In genomic region chrX:73914827-73915703, GRCm38 (mm10) we compare ENCODE assay signal across 8 mouse cellular contexts. TPM values are rescaled to one million over a fixed set of nuclear protein-coding genes. Genes with fewer than 3 reads are reported as not detected.
DNase-seq lines count a peak whose midpoint lies in the region; ATAC-seq and TF ChIP-seq lines count a peak whose summit lies in the region.

No protein-coding gene starts in this region.

- TF ChIP-seq RAD21 in CH12.LX (IDR thresholded peaks at IDR 0.05; ENCODE audit: low read depth, low read length): no peak

- H3K27ac ChIP-seq in CH12.LX (ENCODE audit: insufficient read depth, low read depth): peak overlapping the region; percentile 81
- H3K27ac ChIP-seq in forebrain, embryonic 10.5 days: peak overlapping the region; percentile 76
- H3K27ac ChIP-seq in heart, embryonic 15.5 days: peak overlapping the region; percentile 82
- H3K27ac ChIP-seq in liver, embryonic 14.5 days: peak overlapping the region; percentile 72
- peak overlapping the region; percentile 39; the same call in 1 of the 2 replicates for H3K27ac ChIP-seq in neural tube, embryonic 11.5 days (ENCODE audit: low read depth, low read length)
- H3K27ac ChIP-seq in testis, adult 2 months (ENCODE audit: control insufficient read depth, insufficient read depth, low read depth, low read length): peak overlapping the region; percentile 62

- dilution Hi-C loops in CH12.LX (cut with MboI; ENCODE audit: extremely low pct_ligation_motif_present, extremely low pct_unique_long_range_greater_than_20kb, low sequenced_read_pairs): no loop called here

- peak; percentile 97 for DNase-seq in CH12.LX (ENCODE audit: extremely low read depth)
- peak; percentile 83 for DNase-seq in c-Kit-positive CD71-negative TER-119-negative erythroid progenitor cells, embryonic 14.5 days (ENCODE audit: low read depth)
- DNase-seq in forebrain, embryonic 10.5 days (ENCODE audit: extremely low spot score, low spot score): peak; percentile 87
- peak; percentile 95 to 97 for DNase-seq in kidney, postnatal 25 days
- peak; percentile 92 to 93 (median 93) for DNase-seq in liver, embryonic 14.5 days (ENCODE audit: low read depth in 3 of 3, low spot score in 3 of 3)
- peak; percentile 84 for DNase-seq in neural tube, embryonic 11.5 days (ENCODE audit: low spot score)

- H3K4me2 ChIP-seq in CH12.LX (ENCODE audit: insufficient read depth, low read depth, poor library complexity, severe bottlenecking): peak overlapping the region; percentile 56; the same call in 1 of the 2 replicates
- H3K4me2 ChIP-seq in heart, embryonic 15.5 days: peak overlapping the region; percentile 54
- peak overlapping the region; percentile 76 for H3K4me2 ChIP-seq in liver, embryonic 14.5 days (ENCODE audit: low read depth)
- peak overlapping the region; percentile 26 for H3K4me2 ChIP-seq in neural tube, embryonic 11.5 days (ENCODE audit: low read depth)

- TF ChIP-seq CTCF in CH12.LX (conservative IDR thresholded peaks at IDR 0.05 in 1 of 2, IDR thresholded peaks at IDR 0.05 in 1 of 2; ENCODE audit: low read depth in 2 of 2, low read length in 2 of 2): no peak
- TF ChIP-seq CTCF in liver, embryonic 14.5 days (IDR thresholded peaks at IDR 0.05; ENCODE audit: low read depth): peak; percentile 79
- no peak for TF ChIP-seq CTCF in testis, adult 2 months (IDR thresholded peaks at IDR 0.05; ENCODE audit: control insufficient read depth, insufficient read depth, insufficient replicate concordance, low read depth, low read length)

- 0 out of 2 replicates have a peak, but pooled peaks have one; percentile 15 for TF ChIP-seq EP300 in CH12.LX (IDR thresholded peaks at IDR 0.05; ENCODE audit: low read length)
- TF ChIP-seq EP300 in liver, embryonic 14.5 days (IDR thresholded peaks at IDR 0.05; ENCODE audit: low read depth): no peak

- H3K36me3 ChIP-seq in CH12.LX (replicated peaks in 1 of 2; ENCODE audit: control insufficient read depth in 1 of 2, insufficient read depth in 1 of 2, low read length in 1 of 2): peaks cover 30 to 33% of the 10 kb centered on the region in 2 experiments
- H3K36me3 ChIP-seq in forebrain, embryonic 10.5 days (replicated peaks): peaks cover 35% of the 10 kb centered on the region
- peaks cover 6% of the 10 kb centered on the region; the same call in 1 of the 2 replicates for H3K36me3 ChIP-seq in heart, embryonic 15.5 days
- no peaks in the 10 kb centered on the region; the same call in 1 of the 2 replicates for H3K36me3 ChIP-seq in liver, embryonic 14.5 days (replicated peaks; ENCODE audit: control insufficient read depth, insufficient read depth, low read depth)
- H3K36me3 ChIP-seq in neural tube, embryonic 11.5 days (ENCODE audit: control insufficient read depth, insufficient read depth, low read length): no peaks in the 10 kb centered on the region
- H3K36me3 ChIP-seq in testis, adult 2 months (ENCODE audit: control insufficient read depth, insufficient read depth, low read length): no peaks in the 10 kb centered on the region

- TF ChIP-seq POLR2A in CH12.LX (IDR thresholded peaks at IDR 0.05; ENCODE audit: low read depth, low read length): peak; percentile 65; the same call in 1 of the 2 replicates
- 0 out of 2 replicates have a peak, but pooled peaks have one; percentile 36 for TF ChIP-seq POLR2A in testis, adult 2 months (IDR thresholded peaks at IDR 0.05; ENCODE audit: control insufficient read depth, low read depth, low read length)

- in situ Hi-C loops in CH12.LX (cut with MboI; ENCODE audit: low pct_ligation_motif_present, low pct_unique_long_range_greater_than_20kb, low sequenced_read_pairs): no loop called here

- H3K27me3 ChIP-seq in CH12.LX (replicated peaks): no peaks in the 10 kb centered on the region
- H3K27me3 ChIP-seq in forebrain, embryonic 10.5 days (ENCODE audit: poor library complexity, severe bottlenecking): peaks cover 12% of the 10 kb centered on the region; the same call in 1 of the 2 replicates
- no peaks in the 10 kb centered on the region for H3K27me3 ChIP-seq in heart, embryonic 15.5 days
- H3K27me3 ChIP-seq in liver, embryonic 14.5 days (ENCODE audit: control insufficient read depth, insufficient read depth, low read length): no peaks in the 10 kb centered on the region
- H3K27me3 ChIP-seq in neural tube, embryonic 11.5 days (ENCODE audit: control insufficient read depth, insufficient read depth, low read length): no peaks in the 10 kb centered on the region
- no peaks in the 10 kb centered on the region for H3K27me3 ChIP-seq in testis, adult 2 months (ENCODE audit: control insufficient read depth, insufficient read depth, low read length)

- 30% methylated on average over 31 of the region's 31 CpGs for WGBS in forebrain, embryonic 10.5 days
- 25% methylated on average over 31 of the region's 31 CpGs for whole genome bisulfite sequencing in heart, embryonic 15.5 days
- 22% methylated on average over 31 of the region's 31 CpGs for WGBS in liver, embryonic 14.5 days (ENCODE audit: insufficient replicate concordance)
- WGBS in neural tube, embryonic 11.5 days: 31% methylated on average over 31 of the region's 31 CpGs

- H3K4me1 ChIP-seq in CH12.LX (ENCODE audit: control insufficient read depth in 1 of 2, insufficient read depth in 2 of 2): peaks cover 8 to 39% of the 10 kb centered on the region in 2 experiments
- peaks cover 14% of the 10 kb centered on the region for H3K4me1 ChIP-seq in forebrain, embryonic 10.5 days
- peaks cover 5% of the 10 kb centered on the region; the same call in 1 of the 2 replicates for H3K4me1 ChIP-seq in heart, embryonic 15.5 days (replicated peaks)
- H3K4me1 ChIP-seq in liver, embryonic 14.5 days (replicated peaks; ENCODE audit: control insufficient read depth in 2 of 2, insufficient read depth in 2 of 2, low read length in 1 of 2): peaks cover 2 to 25% of the 10 kb centered on the region in 2 experiments; a peak in 3 of 4 replicates
- H3K4me1 ChIP-seq in neural tube, embryonic 11.5 days (ENCODE audit: control insufficient read depth, insufficient read depth, low read length): 0 out of 2 replicates have a peak, but pooled peaks cover 3% of the 10 kb centered on the region
- peaks cover 6% of the 10 kb centered on the region; the same call in 1 of the 2 replicates for H3K4me1 ChIP-seq in testis, adult 2 months (ENCODE audit: control insufficient read depth, insufficient read depth, low read length)

- peaks cover 4% of the 10 kb centered on the region for H3K79me2 ChIP-seq in CH12.LX (replicated peaks; ENCODE audit: control insufficient read depth, extremely low read depth, insufficient read depth, poor library complexity, severe bottlenecking)

- H3K4me3 ChIP-seq in CH12.LX (replicated peaks in 1 of 3; ENCODE audit: low read depth in 2 of 3, low read length in 2 of 3, poor library complexity in 1 of 3): peak overlapping the region; percentile 19 to 40 (median 39)
- peak overlapping the region; percentile 31 for H3K4me3 ChIP-seq in forebrain, embryonic 10.5 days
- peak overlapping the region; percentile 30 for H3K4me3 ChIP-seq in heart, embryonic 15.5 days
- H3K4me3 ChIP-seq in liver, embryonic 14.5 days (ENCODE audit: insufficient read depth in 1 of 2, low read depth in 2 of 2, low read length in 2 of 2): peak overlapping the region; percentile 48 to 51
- H3K4me3 ChIP-seq in neural tube, embryonic 11.5 days (ENCODE audit: low read depth, low read length): no peak overlapping the region
- peak overlapping the region; percentile 47 for H3K4me3 ChIP-seq in testis, adult 2 months (ENCODE audit: control insufficient read depth, low read depth, low read length)

- ATAC-seq in heart, embryonic 15.5 days (replicated peaks; ENCODE audit: insufficient number of reproducible peaks, insufficient read depth, low FRiP score, low read depth): peak; percentile 97
- ATAC-seq in liver, embryonic 14.5 days (ENCODE audit: insufficient read depth): peak; percentile 95
- ATAC-seq in neural tube, embryonic 11.5 days (ENCODE audit: insufficient read depth, low FRiP score, low TSS enrichment): peak; percentile 94

- H3K9me3 ChIP-seq in CH12.LX (replicated peaks; ENCODE audit: low read length): no peaks in the 10 kb centered on the region
- no peaks in the 10 kb centered on the region for H3K9me3 ChIP-seq in forebrain, embryonic 10.5 days
- no peaks in the 10 kb centered on the region for H3K9me3 ChIP-seq in heart, embryonic 15.5 days (replicated peaks)
- H3K9me3 ChIP-seq in liver, embryonic 14.5 days (ENCODE audit: control insufficient read depth, low read length): no peaks in the 10 kb centered on the region
- H3K9me3 ChIP-seq in neural tube, embryonic 11.5 days (ENCODE audit: control insufficient read depth, low read length): no peaks in the 10 kb centered on the region

- peak overlapping the region; percentile 74 for H3K9ac ChIP-seq in CH12.LX (ENCODE audit: insufficient read depth, low read depth)
- no peak overlapping the region for H3K9ac ChIP-seq in heart, embryonic 15.5 days
- H3K9ac ChIP-seq in liver, embryonic 14.5 days (replicated peaks): peak overlapping the region; percentile 31
- 0 out of 2 replicates have a peak overlapping the region, but pooled peaks have one; percentile 26 for H3K9ac ChIP-seq in neural tube, embryonic 11.5 days (ENCODE audit: low read length)

RNA-seq across cellular contexts. Expression of gene Arhgap4, which starts 6.6 kb away (rescaled TPM):
- total RNA-seq in CH12.LX (2012; rRNA removed) (13.6 and 14.3 TPM in 2 replicates), CH12.LX (2014; rRNA removed) (10.9 and 13.9 TPM in 2 replicates)
- 24.1 and 24.5 TPM in 2 replicates for polyA plus RNA-seq in CH12.LX (2012; ENCODE audit: insufficient read length, low read depth)
- polyA plus RNA-seq in forebrain, embryonic 10.5 days (2016; fragmentation: Nextera tagmentation; extraction: Ambion mirVana): 2.0 and 3.2 TPM in 2 replicates
- polyA plus RNA-seq in heart, embryonic 15.5 days (2015; fragmentation: Nextera tagmentation; extraction: Ambion mirVana): 1.2 and 5.5 TPM in 2 replicates
- 7.2 and 7.8 TPM in 2 replicates for polyA plus RNA-seq in liver, embryonic 14.5 days (2012; rRNA removed)
- polyA plus RNA-seq in liver, embryonic 14.5 days (2014; fragmentation: Nextera tagmentation; extraction: Ambion mirVana): 3.5 and 4.9 TPM in 2 replicates
- polyA plus RNA-seq in neural tube, embryonic 11.5 days (2014; fragmentation: Nextera tagmentation; extraction: Ambion mirVana): 2.1 and 2.5 TPM in 2 replicates
- polyA plus RNA-seq in testis, adult 2 months (2012; rRNA removed): 0.44 and 0.58 TPM in 2 replicates

RNA-seq across cellular contexts. Expression of gene Naa10, which starts 6.7 kb away (rescaled TPM):
- total RNA-seq in CH12.LX (2012; rRNA removed) (148 and 184 TPM in 2 replicates), CH12.LX (2014; rRNA removed) (152 and 166 TPM in 2 replicates)
- polyA plus RNA-seq in CH12.LX (2012; ENCODE audit: insufficient read length, low read depth): 144 and 152 TPM in 2 replicates
- polyA plus RNA-seq in forebrain, embryonic 10.5 days (2016; fragmentation: Nextera tagmentation; extraction: Ambion mirVana): 171 and 175 TPM in 2 replicates
- polyA plus RNA-seq in heart, embryonic 15.5 days (2015; fragmentation: Nextera tagmentation; extraction: Ambion mirVana): 84.5 and 90.5 TPM in 2 replicates
- 64.1 and 73.0 TPM in 2 replicates for polyA plus RNA-seq in liver, embryonic 14.5 days (2012; rRNA removed)
- polyA plus RNA-seq in liver, embryonic 14.5 days (2014; fragmentation: Nextera tagmentation; extraction: Ambion mirVana): 81.1 and 81.3 TPM in 2 replicates
- 133 and 144 TPM in 2 replicates for polyA plus RNA-seq in neural tube, embryonic 11.5 days (2014; fragmentation: Nextera tagmentation; extraction: Ambion mirVana)
- polyA plus RNA-seq in testis, adult 2 months (2012; rRNA removed): 3.7 and 5.4 TPM in 2 replicates

RNA-seq across cellular contexts. Expression of gene Renbp, which starts 15.6 kb away (rescaled TPM):
- total RNA-seq in CH12.LX (2012; rRNA removed) (38.5 and 43.4 TPM in 2 replicates), CH12.LX (2014; rRNA removed) (24.7 and 25.2 TPM in 2 replicates)
- 64.7 and 66.3 TPM in 2 replicates for polyA plus RNA-seq in CH12.LX (2012; ENCODE audit: insufficient read length, low read depth)
- 17.3 and 18.7 TPM in 2 replicates for polyA plus RNA-seq in forebrain, embryonic 10.5 days (2016; fragmentation: Nextera tagmentation; extraction: Ambion mirVana)
- 52.0 and 53.5 TPM in 2 replicates for polyA plus RNA-seq in heart, embryonic 15.5 days (2015; fragmentation: Nextera tagmentation; extraction: Ambion mirVana)
- polyA plus RNA-seq in liver, embryonic 14.5 days (2012; rRNA removed): 7.3 and 10.4 TPM in 2 replicates
- 13.7 and 14.8 TPM in 2 replicates for polyA plus RNA-seq in liver, embryonic 14.5 days (2014; fragmentation: Nextera tagmentation; extraction: Ambion mirVana)
- polyA plus RNA-seq in neural tube, embryonic 11.5 days (2014; fragmentation: Nextera tagmentation; extraction: Ambion mirVana): 16.3 and 19.0 TPM in 2 replicates
- 2.1 and 3.1 TPM in 2 replicates for polyA plus RNA-seq in testis, adult 2 months (2012; rRNA removed)

RNA-seq across cellular contexts. Expression of gene L1cam, which starts 19.2 kb away (rescaled TPM):
- total RNA-seq in CH12.LX (2012; rRNA removed) (0.21 and 0.30 TPM in 2 replicates), CH12.LX (2014; rRNA removed) (0.12 and 0.23 TPM in 2 replicates)
- polyA plus RNA-seq in CH12.LX (2012; ENCODE audit: insufficient read length, low read depth): 0.49 and 0.65 TPM in 2 replicates
- polyA plus RNA-seq in forebrain, embryonic 10.5 days (2016; fragmentation: Nextera tagmentation; extraction: Ambion mirVana): 3.0 and 5.0 TPM in 2 replicates
- 0.25 and 2.3 TPM in 2 replicates for polyA plus RNA-seq in heart, embryonic 15.5 days (2015; fragmentation: Nextera tagmentation; extraction: Ambion mirVana)
- 0.18 and 0.47 TPM in 2 replicates for polyA plus RNA-seq in liver, embryonic 14.5 days (2012; rRNA removed)
- polyA plus RNA-seq in liver, embryonic 14.5 days (2014; fragmentation: Nextera tagmentation; extraction: Ambion mirVana): 0.16 and 0.20 TPM in 2 replicates
- 42.1 and 55.1 TPM in 2 replicates for polyA plus RNA-seq in neural tube, embryonic 11.5 days (2014; fragmentation: Nextera tagmentation; extraction: Ambion mirVana)
- 0.06 and 0.35 TPM in 2 replicates for polyA plus RNA-seq in testis, adult 2 months (2012; rRNA removed)

RNA-seq across cellular contexts. Expression of gene Avpr2, which starts 23.2 kb away (rescaled TPM):
- total RNA-seq in CH12.LX (2012; rRNA removed) (0.34 and 0.46 TPM in 2 replicates), CH12.LX (2014; rRNA removed) (not detected in 2 replicates)
- polyA plus RNA-seq in CH12.LX (2012; ENCODE audit: insufficient read length, low read depth): 0.20 and 0.64 TPM in 2 replicates
- 0.16 TPM in 1 of 2 replicates, not detected in the other for polyA plus RNA-seq in forebrain, embryonic 10.5 days (2016; fragmentation: Nextera tagmentation; extraction: Ambion mirVana)
- 0.04 and 0.22 TPM in 2 replicates for polyA plus RNA-seq in heart, embryonic 15.5 days (2015; fragmentation: Nextera tagmentation; extraction: Ambion mirVana)
- polyA plus RNA-seq in liver, embryonic 14.5 days (2012; rRNA removed): 0.01 TPM in 1 of 2 replicates, not detected in the other
- not detected in 2 replicates for polyA plus RNA-seq in liver, embryonic 14.5 days (2014; fragmentation: Nextera tagmentation; extraction: Ambion mirVana)
- 0.14 TPM in 1 of 2 replicates, not detected in the other for polyA plus RNA-seq in neural tube, embryonic 11.5 days (2014; fragmentation: Nextera tagmentation; extraction: Ambion mirVana)
- not detected in 2 replicates for polyA plus RNA-seq in testis, adult 2 months (2012; rRNA removed)

Comparison
In these comparisons a context has a peak if more than half of its experiments do, and no peak if none do; other contexts are left out.
1. H3K4me2 ChIP-seq: peak in every context shown above with its lines; median percentile 76 in liver, embryonic 14.5 days; 56 in CH12.LX; 54 in heart, embryonic 15.5 days; 26 in neural tube, embryonic 11.5 days.
2. RNA of gene Naa10, which starts 6.7 kb away (polyA plus RNA-seq): 171 to 175 TPM in forebrain, embryonic 10.5 days, 144 to 152 TPM in CH12.LX, 133 to 144 TPM in neural tube, embryonic 11.5 days, 84.5 to 90.5 TPM in heart, embryonic 15.5 days and 64.1 to 81.3 TPM in liver, embryonic 14.5 days; 3.7 to 5.4 TPM in testis, adult 2 months; every median in the first group is over 10 times any median in the second.
3. Peak in every context shown above with its lines, with median percentiles within 50 percentile points of each other: DNase-seq, H3K27ac ChIP-seq and ATAC-seq.